Mouse (Mus musculus) neural tube, embryonic 14.5 days (tissue): Measurements from ENCODE around the gene Gas6. TPM values are rescaled to one million over a fixed set of nuclear protein-coding genes. Genes with fewer than 3 reads are reported as not detected.

ENCODE experiments used
- ATAC-seq: fragments of 200-750 bp; cut with Nextera tagmentation; 2 replicates; pipeline ENCODE4 v1.8.0; 2017; ENCODE audit warnings: low read depth, mild to moderate bottlenecking, moderate TSS enrichment, moderate library complexity
- H3K27ac ChIP-seq: fragments of 300-500 bp; sonication (generic); 2 replicates; pipeline ENCODE4 v1.5.1; 2014; ENCODE audit warnings: low read depth, mild to moderate bottlenecking, control low read depth, low read length, moderate library complexity, mixed read lengths
- H3K27me3 ChIP-seq: fragments of 300-500 bp; sonication (generic); 2 replicates; pipeline ENCODE4 v1.6.1; 2014; ENCODE audit warnings: low read length; ENCODE audit not compliant: control insufficient read depth, insufficient read depth
- H3K36me3 ChIP-seq: fragments of 300-500 bp; sonication (generic); 2 replicates; pipeline ENCODE4 v1.6.1; 2014; ENCODE audit warnings: low read length, mixed read lengths; ENCODE audit not compliant: control insufficient read depth, insufficient read depth
- H3K4me1 ChIP-seq: fragments of 300-500 bp; sonication (generic); 2 replicates; pipeline ENCODE4 v1.6.1; 2014; ENCODE audit warnings: low read length; ENCODE audit not compliant: control insufficient read depth, insufficient read depth
- H3K4me2 ChIP-seq: fragments of 300-500 bp; sonication (generic); 2 replicates; pipeline ENCODE4 v1.6.1; 2014; ENCODE audit warnings: mild to moderate bottlenecking, low read depth, low read length, control low read depth
- H3K4me3 ChIP-seq: fragments of 300-500 bp; sonication (generic); 2 replicates; pipeline ENCODE4 v1.5.1; 2014; ENCODE audit warnings: low read depth, low read length, control low read depth, mixed read lengths
- H3K9ac ChIP-seq: fragments of 300-500 bp; sonication (generic); replicated peaks from 2 replicates; pipeline ENCODE4 v1.6.1; 2014; ENCODE audit warnings: low read depth, mild to moderate bottlenecking, control low read depth, low read length, mixed read lengths
- H3K9me3 ChIP-seq: fragments of 300-500 bp; sonication (generic); 2 replicates; pipeline ENCODE4 v1.6.1; 2016; ENCODE audit warnings: low read length; ENCODE audit not compliant: control insufficient read depth
- WGBS: fragments of 180-500 bp; shearing (Covaris S2); extraction: QIAGEN DNeasy Blood & Tissue Kit; methylation state at CpG from one replicate; pipeline ENCODE4 v1.1.7; 2014; 5-methylcytosine and 5-hydroxymethylcytosine counted together
- polyA plus RNA-seq: library from polyadenylated mRNA; unstranded; fragments of >200 nt; fragmentation: Nextera tagmentation; extraction: Ambion mirVana; gene quantifications from 2 replicates; pipeline ENCODE4 v1.2.1, GENCODE M21; 2014

Gas6 gene
- polyA plus RNA-seq, 1 experiment from 2014 or later: 26.6 TPM

DNA sequence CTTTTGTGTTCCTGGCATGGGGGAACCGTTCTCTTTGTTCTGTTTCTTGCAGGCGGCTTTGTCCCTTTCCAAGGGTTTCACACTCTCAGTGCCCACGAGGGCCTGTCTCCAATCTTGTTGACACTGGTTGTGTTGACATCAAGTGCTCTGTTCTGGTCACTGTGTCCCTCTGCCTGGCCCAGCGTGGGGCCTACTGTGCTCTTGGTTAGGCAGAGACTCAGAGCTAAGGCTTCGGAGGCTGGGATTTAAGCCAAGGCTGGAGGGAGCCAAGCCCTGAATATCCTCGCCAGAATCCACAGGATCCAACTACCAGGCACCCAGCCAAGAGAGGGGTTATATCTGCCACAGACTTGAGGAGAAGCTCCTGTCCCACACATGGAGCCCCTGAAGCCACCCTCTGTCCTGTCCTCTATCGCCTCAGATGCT, 35.6 kb upstream of the Gas6 start:
- Histone ChIP-seq H3K4me1 (peaks cover 18% of the 10 kb centered on the region; the same call in 1 of the 2 replicates), H3K36me3 (no peaks in the 10 kb centered on the region), H3K27ac (no peak overlapping the region), H3K9ac (no peak overlapping the region), H3K4me3 (no peak overlapping the region), H3K4me2 (no peak overlapping the region), H3K27me3 (no peaks in the 10 kb centered on the region), H3K9me3 (no peaks in the 10 kb centered on the region)
- WGBS: 52% methylated on average over 7 of the region's 7 CpGs
- peak; percentile 64 for ATAC-seq

GRCm38 (mm10) chr8:13529011-13529840, 34.9 kb upstream of the Gas6 start:
- Histone ChIP-seq H3K4me3 (no peak overlapping the region), H3K27me3 (no peaks in the 10 kb centered on the region), H3K9ac (no peak overlapping the region), H3K4me1 (peaks cover 18% of the 10 kb centered on the region; the same call in 1 of the 2 replicates), H3K4me2 (no peak overlapping the region), H3K9me3 (no peaks in the 10 kb centered on the region), H3K27ac (no peak overlapping the region), H3K36me3 (no peaks in the 10 kb centered on the region)
- WGBS: 76% methylated on average over 15 of the region's 15 CpGs
- no peak for ATAC-seq

DNA sequence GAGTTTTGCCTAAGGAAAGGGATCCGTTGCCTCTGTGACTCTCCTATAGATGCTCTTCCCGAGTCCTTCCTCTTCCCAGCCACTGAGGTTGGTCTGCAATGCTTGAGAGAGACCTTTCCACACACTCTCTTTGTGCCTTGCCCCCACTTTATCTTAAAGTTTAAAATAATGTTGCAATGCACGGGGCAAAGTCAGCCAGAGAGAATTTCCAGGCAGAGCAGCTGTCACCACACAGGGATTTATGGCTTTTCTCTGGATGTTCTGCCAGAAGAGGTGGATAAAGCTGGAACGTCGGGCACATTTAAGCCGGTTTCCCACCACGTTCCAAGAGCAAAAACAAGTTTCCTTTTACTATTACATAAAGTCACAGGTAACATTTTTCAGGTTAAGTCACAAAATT, 27.1 kb upstream of the Gas6 start:
- no peak for ATAC-seq
- 57% methylated on average over 7 of the region's 7 CpGs for WGBS

GRCm38 (mm10) chr8:13520349-13520748, 26.1 kb upstream of the Gas6 start:
- Histone ChIP-seq H3K36me3 (no peaks in the 10 kb centered on the region), H3K4me1 (no peaks in the 10 kb centered on the region), H3K27ac (no peak overlapping the region), H3K27me3 (no peaks in the 10 kb centered on the region), H3K4me3 (no peak overlapping the region), H3K9me3 (no peaks in the 10 kb centered on the region), H3K9ac (no peak overlapping the region), H3K4me2 (no peak overlapping the region)
- whole genome bisulfite sequencing: 75% methylated on average over 6 of the region's 6 CpGs
- no peak for ATAC-seq

More for the DNA sequence above, 27.1 kb upstream of the Gas6 start:
- no peaks in the 10 kb centered on the region for H3K36me3 ChIP-seq
- H3K9me3 ChIP-seq: no peaks in the 10 kb centered on the region
- no peak overlapping the region for H3K4me2 ChIP-seq
- H3K27ac ChIP-seq: no peak overlapping the region
- no peak overlapping the region for H3K4me3 ChIP-seq
- no peak overlapping the region for H3K9ac ChIP-seq
- H3K4me1 ChIP-seq: no peaks in the 10 kb centered on the region
- no peaks in the 10 kb centered on the region for H3K27me3 ChIP-seq

GRCm38 (mm10) chr8:13519503-13519902, 25.2 kb upstream of the Gas6 start:
- no peaks in the 10 kb centered on the region for H3K4me1 ChIP-seq
- no peak overlapping the region for H3K4me2 ChIP-seq
- H3K36me3 ChIP-seq: no peaks in the 10 kb centered on the region
- WGBS: 89% methylated on average over 9 of the region's 9 CpGs
- no peaks in the 10 kb centered on the region for H3K9me3 ChIP-seq
- H3K4me3 ChIP-seq: no peak overlapping the region
- ATAC-seq: no peak
- no peak overlapping the region for H3K27ac ChIP-seq
- H3K9ac ChIP-seq: no peak overlapping the region
- no peaks in the 10 kb centered on the region for H3K27me3 ChIP-seq

GRCm38 (mm10) chr8:13517284-13517781, 23.0 kb upstream of the Gas6 start:
- H3K27ac ChIP-seq: no peak overlapping the region
- no peaks in the 10 kb centered on the region for H3K27me3 ChIP-seq
- no peaks in the 10 kb centered on the region for H3K36me3 ChIP-seq
- H3K4me1 ChIP-seq: no peaks in the 10 kb centered on the region
- no peaks in the 10 kb centered on the region for H3K9me3 ChIP-seq
- H3K9ac ChIP-seq: no peak overlapping the region
- no peak for ATAC-seq
- H3K4me3 ChIP-seq: no peak overlapping the region
- no peak overlapping the region for H3K4me2 ChIP-seq
- WGBS: 94% methylated on average over 6 of the region's 6 CpGs

DNA sequence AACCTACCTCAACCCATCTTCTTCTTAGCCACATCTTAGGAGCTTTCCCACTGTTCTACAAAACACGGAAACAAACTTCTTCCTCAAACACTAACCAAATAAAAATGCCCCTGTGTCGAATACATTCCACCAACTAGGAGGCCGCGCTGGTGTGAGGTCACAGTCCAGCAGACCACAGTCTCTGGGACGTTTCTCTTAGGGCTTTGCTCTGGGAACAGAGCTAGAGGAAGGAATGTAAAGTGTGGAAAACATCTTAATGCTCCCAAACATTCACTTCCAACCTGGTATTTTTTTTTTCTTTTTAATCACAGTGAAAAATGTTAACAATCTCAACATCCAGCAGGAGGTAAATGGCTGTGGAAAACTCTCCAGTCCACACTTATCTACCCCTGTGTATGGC, 22.4 kb upstream of the Gas6 start:
- Histone ChIP-seq H3K36me3 (no peaks in the 10 kb centered on the region), H3K9ac (no peak overlapping the region), H3K27ac (no peak overlapping the region), H3K4me1 (no peaks in the 10 kb centered on the region), H3K27me3 (no peaks in the 10 kb centered on the region), H3K9me3 (no peaks in the 10 kb centered on the region), H3K4me3 (no peak overlapping the region), H3K4me2 (no peak overlapping the region)
- WGBS: 82% methylated on average over 5 of the region's 5 CpGs
- no peak for ATAC-seq

- Histone ChIP-seq H3K27me3 (no peaks in the 10 kb centered on the region), H3K4me1 (no peaks in the 10 kb centered on the region), H3K36me3 (no peaks in the 10 kb centered on the region), H3K9ac (no peak overlapping the region), H3K4me2 (no peak overlapping the region), H3K4me3 (no peak overlapping the region), H3K27ac (no peak overlapping the region), H3K9me3 (no peaks in the 10 kb centered on the region)
- no peak for ATAC-seq
- 72% methylated on average over 7 of the region's 7 CpGs for WGBS
Observed at GRCm38 (mm10) chr8:13516011-13516442, 21.7 kb upstream of the Gas6 start.

GRCm38 (mm10) chr8:13513556-13514370, 19.5 kb upstream of the Gas6 start:
- WGBS: 88% methylated on average over 5 of the region's 5 CpGs
- Histone ChIP-seq H3K4me2 (no peak overlapping the region), H3K9ac (no peak overlapping the region), H3K27me3 (no peaks in the 10 kb centered on the region), H3K4me1 (no peaks in the 10 kb centered on the region), H3K36me3 (no peaks in the 10 kb centered on the region), H3K9me3 (no peaks in the 10 kb centered on the region), H3K4me3 (no peak overlapping the region), H3K27ac (no peak overlapping the region)
- no peak for ATAC-seq
